Mouse (Mus musculus) intestine, embryonic 16.5 days (tissue): ENCODE results near the gene Capn5. TPM values are rescaled to one million over a fixed set of nuclear protein-coding genes. Genes with fewer than 3 reads are reported as not detected.

Experiments used
- ATAC-seq: fragments of 200-750 bp; cut with Nextera tagmentation; 2 replicates; pipeline ENCODE4 v1.8.0; 2017; ENCODE audit warnings: moderate TSS enrichment, moderate library complexity
- H3K27ac ChIP-seq: fragments of 300-500 bp; sonication (generic); 2 replicates; pipeline ENCODE4 v1.5.1; 2014; ENCODE audit warnings: mild to moderate bottlenecking, low read length
- H3K27me3 ChIP-seq: fragments of 300-500 bp; sonication (generic); replicated peaks from 2 replicates; pipeline ENCODE4 v1.6.1; 2014; ENCODE audit warnings: low read length, control low read depth, mixed read lengths; ENCODE audit not compliant: control insufficient read depth, insufficient read depth
- H3K36me3 ChIP-seq: fragments of 300-500 bp; sonication (generic); 2 replicates; pipeline ENCODE4 v1.6.1; 2014; ENCODE audit warnings: low read length, control low read depth; ENCODE audit not compliant: control insufficient read depth, insufficient read depth
- H3K4me1 ChIP-seq: fragments of 300-500 bp; sonication (generic); 2 replicates; pipeline ENCODE4 v1.6.1; 2014; ENCODE audit warnings: low read length, control low read depth, mixed read lengths; ENCODE audit not compliant: control insufficient read depth, insufficient read depth
- H3K4me2 ChIP-seq: fragments of 300-500 bp; sonication (generic); 2 replicates; pipeline ENCODE4 v1.6.1; 2014; ENCODE audit warnings: low read depth, low read length, control low read depth
- H3K4me3 ChIP-seq: fragments of 300-500 bp; sonication (generic); 2 replicates; pipeline ENCODE4 v1.5.1; 2014; ENCODE audit warnings: mild to moderate bottlenecking, low read length
- H3K9ac ChIP-seq: fragments of 300-500 bp; sonication (generic); 2 replicates; pipeline ENCODE4 v1.6.1; 2014; ENCODE audit warnings: low read depth, low read length
- H3K9me3 ChIP-seq: fragments of 300-500 bp; sonication (generic); 2 replicates; pipeline ENCODE4 v1.6.1; 2016; ENCODE audit warnings: low read length, control low read depth; ENCODE audit not compliant: control insufficient read depth
- WGBS: fragments of 180-500 bp; shearing (Covaris S2); extraction: QIAGEN DNeasy Blood & Tissue Kit; methylation state at CpG from one replicate; pipeline ENCODE4 v1.1.7; 2014; 5-methylcytosine and 5-hydroxymethylcytosine counted together
- polyA plus RNA-seq: library from polyadenylated mRNA; unstranded; fragments of >200 nt; fragmentation: Nextera tagmentation; extraction: Ambion mirVana; gene quantifications from 2 replicates; pipeline ENCODE4 v1.2.1, GENCODE M21; 2015

The Capn5 gene
- polyA plus RNA-seq, 1 experiment from 2014 or later, result 10.9 TPM

DNA sequence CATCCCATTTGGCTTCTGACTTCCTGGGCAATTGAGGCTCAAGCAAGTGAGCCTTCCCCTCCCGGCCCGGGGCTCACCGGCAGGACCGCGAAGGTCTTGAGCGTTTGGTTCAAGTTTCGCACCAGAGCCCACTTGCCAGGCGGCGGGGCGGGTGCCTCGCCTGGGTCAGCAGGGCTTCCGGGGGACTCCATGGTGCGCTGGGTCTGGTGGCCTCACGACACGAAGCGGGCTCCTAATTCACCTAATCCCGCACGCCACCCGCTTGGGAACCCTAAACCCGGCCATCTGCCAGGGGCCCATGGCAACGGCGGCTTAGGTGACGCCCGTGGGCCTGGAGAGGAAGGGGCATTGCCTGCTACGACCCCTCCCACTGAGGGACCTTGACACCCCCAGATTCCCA lies 66.8 kb downstream of the Capn5 start:
- Histone ChIP-seq H3K9me3 (no peaks in the 10 kb centered on the region), H3K4me2 (peak overlapping the region; percentile 44), H3K36me3 (no peaks in the 10 kb centered on the region), H3K27ac (no peak overlapping the region), H3K4me1 (peaks cover 8% of the 10 kb centered on the region), H3K4me3 (peak overlapping the region; percentile 21), H3K9ac (peak overlapping the region; percentile 53), H3K27me3 (0 out of 2 replicates have a peak, but pooled peaks cover 5% of the 10 kb centered on the region)
- ATAC-seq, result no peak
- 15% methylated on average over 25 of the region's 25 CpGs for WGBS

DNA sequence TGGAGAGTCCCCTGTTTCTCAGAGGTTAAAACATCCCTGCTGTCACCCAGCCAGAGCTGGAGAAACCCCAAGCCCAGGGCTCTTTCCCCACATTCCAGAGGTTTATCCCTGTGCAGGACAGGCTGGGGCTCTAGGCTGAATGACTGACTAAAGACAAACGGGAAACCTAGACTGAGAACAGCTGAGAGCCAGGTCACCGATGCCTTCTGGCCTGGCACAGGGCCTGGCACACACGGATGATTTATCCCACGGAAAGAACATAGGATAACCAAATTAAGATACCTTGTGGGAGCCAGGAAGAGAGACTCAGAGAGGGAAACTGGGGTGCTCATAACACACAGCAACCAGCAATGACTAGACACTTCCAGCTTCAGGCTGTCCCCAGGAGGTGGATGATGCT lies 68.3 kb downstream of the Capn5 start:
- Histone ChIP-seq H3K4me1 (peaks cover 18% of the 10 kb centered on the region), H3K9me3 (no peaks in the 10 kb centered on the region), H3K27me3 (0 out of 2 replicates have a peak, but pooled peaks cover 5% of the 10 kb centered on the region), H3K36me3 (no peaks in the 10 kb centered on the region), H3K4me3 (no peak overlapping the region), H3K27ac (no peak overlapping the region), H3K4me2 (no peak overlapping the region), H3K9ac (no peak overlapping the region)
- ATAC-seq, result no peak
- 73% methylated on average over 4 of the region's 4 CpGs for WGBS

DNA sequence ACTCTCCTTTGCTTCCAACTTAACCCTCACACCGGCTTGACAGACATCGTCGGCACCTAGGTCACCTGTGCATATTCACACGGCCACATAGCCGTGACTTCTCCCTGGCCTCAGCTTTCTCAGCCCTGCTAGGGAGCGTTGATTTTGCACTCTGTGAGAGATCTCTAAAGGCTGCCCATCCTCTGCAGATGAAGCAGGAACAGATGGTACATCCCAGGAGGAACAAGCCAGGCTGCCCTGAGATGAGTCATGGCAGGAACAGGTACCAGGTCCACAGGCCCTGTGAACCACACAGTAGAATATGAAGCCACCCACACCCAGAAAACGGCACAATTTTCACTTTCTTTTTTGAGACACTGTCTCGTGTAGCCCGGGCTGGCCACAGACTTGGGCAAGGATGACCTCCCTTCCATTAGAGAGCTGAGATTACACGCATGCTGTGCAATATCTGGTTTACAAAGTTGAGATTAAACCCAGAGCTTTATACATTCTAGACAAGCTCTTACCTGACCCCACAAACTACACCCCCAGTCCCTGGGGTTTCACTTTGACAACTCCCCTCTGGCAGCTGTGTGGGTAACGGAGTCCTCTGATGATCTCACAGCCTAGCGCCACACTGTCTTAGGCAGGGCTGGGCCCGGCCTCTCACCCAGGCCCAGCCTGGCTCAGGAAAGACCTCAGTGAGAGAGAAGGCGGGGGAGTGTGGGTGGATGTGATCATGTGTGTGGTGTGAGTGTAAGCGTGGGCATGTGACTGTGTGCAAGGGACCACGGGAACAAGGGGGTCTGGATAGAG lies 69.2 kb downstream of the Capn5 start:
- no peaks in the 10 kb centered on the region for H3K9me3 ChIP-seq
- H3K27me3 ChIP-seq, result 0 out of 2 replicates have a peak, but pooled peaks cover 5% of the 10 kb centered on the region
- peaks cover 19% of the 10 kb centered on the region for H3K4me1 ChIP-seq
- H3K4me3 ChIP-seq, result no peak overlapping the region
- WGBS, result 80% methylated on average over 16 of the region's 16 CpGs
- no peak for ATAC-seq
- no peak overlapping the region for H3K27ac ChIP-seq
- H3K9ac ChIP-seq, result no peak overlapping the region
- H3K36me3 ChIP-seq, result no peaks in the 10 kb centered on the region
- no peak overlapping the region for H3K4me2 ChIP-seq

DNA sequence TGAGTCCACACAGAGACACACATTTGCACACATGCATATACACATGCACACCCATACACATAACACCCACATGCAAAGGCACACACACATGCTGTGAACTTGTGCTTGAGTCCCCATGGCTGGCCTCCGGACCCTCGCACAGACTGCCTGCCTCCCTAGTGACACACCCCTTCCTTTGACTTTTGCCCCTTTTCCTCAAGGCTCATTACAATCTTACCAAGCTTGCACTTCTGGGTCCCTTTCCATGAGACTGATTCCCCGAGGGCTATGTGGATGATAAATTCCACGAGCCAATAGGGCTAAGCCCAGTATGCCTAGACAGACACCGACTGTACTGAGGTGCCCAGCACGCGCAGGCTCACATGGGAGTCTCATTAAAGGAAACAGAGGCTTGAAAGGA lies 71.8 kb downstream of the Capn5 start:
- WGBS, result 65% methylated on average over 7 of the region's 7 CpGs
- H3K9ac ChIP-seq, result peak overlapping the region; percentile 67
- no peaks in the 10 kb centered on the region for H3K9me3 ChIP-seq
- peak; percentile 36 for ATAC-seq
- no peaks in the 10 kb centered on the region for H3K36me3 ChIP-seq
- H3K27ac ChIP-seq, result peak overlapping the region; percentile 96
- peaks cover 24% of the 10 kb centered on the region for H3K4me1 ChIP-seq
- H3K27me3 ChIP-seq, result 0 out of 2 replicates have a peak, but pooled peaks cover 1% of the 10 kb centered on the region
- 0 out of 2 replicates have a peak overlapping the region, but pooled peaks have one; percentile 3 for H3K4me3 ChIP-seq
- H3K4me2 ChIP-seq, result peak overlapping the region; percentile 51

DNA sequence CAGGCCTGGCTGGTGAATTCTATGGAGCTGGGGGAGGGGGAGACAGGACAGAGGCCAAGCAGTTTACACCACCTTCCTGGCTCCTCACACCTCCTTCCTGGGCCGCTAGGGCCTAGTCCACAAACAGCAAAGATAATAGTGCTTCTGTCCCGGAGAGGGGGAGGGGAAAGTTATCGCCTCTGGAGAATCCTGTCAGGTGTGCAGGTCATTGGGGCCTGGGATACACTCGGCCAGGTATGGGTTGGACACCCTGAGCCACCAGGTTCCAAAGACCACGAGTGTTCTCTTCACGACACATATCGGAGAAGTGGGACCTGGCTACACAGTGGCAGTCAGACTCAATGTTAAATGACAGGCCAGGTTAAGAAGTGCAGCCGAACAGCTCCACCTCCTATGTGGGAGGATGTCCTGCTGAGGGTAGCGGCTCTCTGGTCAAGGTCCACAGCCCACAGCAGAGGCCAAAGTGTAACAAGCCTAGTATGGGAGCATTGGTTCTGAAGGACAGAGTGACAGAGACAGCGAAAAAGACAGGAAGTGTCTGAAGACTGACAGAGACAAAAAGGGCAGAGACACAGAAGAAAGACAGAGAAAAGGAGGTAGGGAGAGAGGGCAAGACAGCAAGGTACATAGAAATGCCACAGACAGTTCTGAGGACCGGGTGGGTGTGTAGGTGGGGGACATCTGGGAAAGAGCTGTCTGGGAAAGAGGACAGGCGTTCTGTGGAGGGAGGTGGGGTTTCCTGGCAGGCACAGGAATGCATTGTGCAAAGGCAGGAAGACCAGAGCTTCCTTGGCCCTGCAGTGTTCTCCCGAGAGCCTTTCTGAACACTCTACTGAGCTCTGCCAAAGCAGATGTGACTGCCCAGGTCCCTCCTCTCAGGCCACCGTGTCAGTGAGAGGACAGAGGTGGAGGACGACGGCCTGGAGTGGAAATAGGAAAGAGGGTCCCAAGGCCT lies 73.3 kb downstream of the Capn5 start:
- H3K9me3 ChIP-seq, result no peaks in the 10 kb centered on the region
- no peaks in the 10 kb centered on the region for H3K36me3 ChIP-seq
- peak; percentile 85 for ATAC-seq
- H3K27me3 ChIP-seq, result no peaks in the 10 kb centered on the region
- 50% methylated on average over 16 of the region's 16 CpGs for WGBS
- H3K4me1 ChIP-seq, result peaks cover 23% of the 10 kb centered on the region
- peak overlapping the region; percentile 51 for H3K4me2 ChIP-seq
- H3K4me3 ChIP-seq, result peak overlapping the region; percentile 29
- H3K9ac ChIP-seq, result peak overlapping the region; percentile 67
- H3K27ac ChIP-seq, result peak overlapping the region; percentile 96

DNA sequence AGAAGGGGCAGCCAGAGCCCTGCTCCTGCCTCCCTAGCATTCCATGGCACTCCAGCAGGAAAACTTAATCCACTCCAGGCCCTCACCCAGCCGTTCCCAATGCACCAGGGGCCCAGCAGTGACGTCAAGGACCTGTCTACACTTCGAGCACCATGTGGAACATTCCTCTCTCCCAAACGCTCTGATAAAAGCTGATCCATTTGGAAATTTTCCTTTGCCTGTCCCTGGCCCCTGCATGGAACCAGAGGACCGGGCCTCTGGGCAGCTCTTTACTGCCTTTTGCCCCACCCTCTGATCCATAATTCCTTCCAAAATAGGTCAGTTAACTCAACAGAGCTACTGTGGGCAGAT lies 74.2 kb downstream of the Capn5 start:
- H3K4me3 ChIP-seq, result no peak overlapping the region
- 0 out of 2 replicates have a peak overlapping the region, but pooled peaks have one; percentile 51 for H3K4me2 ChIP-seq
- peak overlapping the region; percentile 96 for H3K27ac ChIP-seq
- no peak for ATAC-seq
- H3K9ac ChIP-seq, result peak overlapping the region; percentile 67; the same call in 1 of the 2 replicates
- H3K27me3 ChIP-seq, result no peaks in the 10 kb centered on the region
- WGBS, result 60% methylated on average over 5 of the region's 5 CpGs
- H3K9me3 ChIP-seq, result no peaks in the 10 kb centered on the region
- no peaks in the 10 kb centered on the region for H3K36me3 ChIP-seq
- H3K4me1 ChIP-seq, result peaks cover 19% of the 10 kb centered on the region

DNA sequence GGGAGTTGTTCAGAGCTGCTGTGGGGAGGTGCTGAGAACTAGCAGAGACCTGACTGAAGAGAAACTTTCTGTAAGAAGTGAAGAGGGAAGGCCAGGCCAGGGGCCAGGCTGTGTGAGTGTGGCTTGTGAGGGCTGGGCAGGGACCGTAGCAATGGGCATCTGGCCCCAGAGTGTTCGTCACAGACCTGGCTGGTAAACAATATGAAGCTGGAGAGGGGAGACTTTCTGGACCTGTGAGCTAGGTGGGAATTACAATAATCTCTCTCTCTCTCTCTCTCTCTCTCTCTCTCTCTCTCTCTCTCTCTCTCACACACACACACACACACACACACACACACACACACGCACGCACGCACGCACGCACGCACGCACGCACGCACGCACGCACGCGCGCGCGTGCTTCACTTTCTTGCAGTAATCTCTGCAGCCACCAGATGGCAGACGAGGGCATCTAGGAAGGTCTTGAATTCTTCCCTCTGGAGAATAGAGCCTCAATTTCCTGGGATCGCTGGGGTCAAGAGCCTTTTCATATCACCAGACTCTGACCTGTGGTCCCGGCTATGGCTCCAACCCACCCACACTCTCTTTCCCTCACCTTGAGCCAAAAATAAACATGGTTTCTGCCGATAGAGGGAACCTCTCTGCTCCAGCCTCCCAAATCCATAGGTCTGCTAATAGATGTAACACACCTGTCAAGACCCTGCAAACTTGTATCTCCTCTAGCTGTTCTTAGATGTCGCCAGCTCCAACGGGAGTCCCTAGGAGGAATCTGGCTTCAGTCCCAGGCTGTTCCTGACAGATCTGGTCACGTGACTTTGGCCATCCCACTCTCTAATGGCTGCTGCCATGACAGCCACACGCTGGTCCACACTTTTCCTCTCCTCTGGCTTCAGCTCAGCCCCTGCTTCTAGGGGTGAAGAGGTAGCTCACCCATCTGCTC lies 74.8 kb downstream of the Capn5 start:
- Histone ChIP-seq H3K4me1 (peaks cover 18% of the 10 kb centered on the region), H3K27me3 (no peaks in the 10 kb centered on the region), H3K4me2 (peak overlapping the region; percentile 49), H3K27ac (peak overlapping the region; percentile 96), H3K9ac (peak overlapping the region; percentile 67), H3K9me3 (no peaks in the 10 kb centered on the region), H3K4me3 (peak overlapping the region; percentile 34), H3K36me3 (no peaks in the 10 kb centered on the region)
- WGBS, result 10% methylated on average over 26 of the region's 26 CpGs
- ATAC-seq, result peak; percentile 54

DNA sequence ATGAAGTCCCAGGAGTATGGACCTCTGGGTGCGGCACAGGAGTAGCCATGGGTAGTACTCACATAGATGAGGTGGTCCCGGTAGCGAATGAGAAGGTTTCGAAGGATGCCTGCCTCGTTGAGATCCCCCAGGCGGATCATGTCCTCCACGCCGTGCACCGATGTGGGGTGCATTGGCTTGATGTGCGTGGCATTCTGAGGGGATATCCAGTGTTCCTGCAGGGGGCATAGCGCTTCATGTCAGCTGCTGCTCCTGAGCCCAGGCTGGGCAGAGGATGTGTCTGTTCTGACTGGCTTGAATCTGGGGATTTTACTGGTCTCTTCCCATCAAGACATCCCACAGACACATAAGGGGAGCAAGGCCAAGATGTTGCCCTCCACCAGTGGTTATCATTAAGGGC lies 75.6 kb downstream of the Capn5 start:
- 97% methylated on average over 11 of the region's 11 CpGs for WGBS
- H3K4me2 ChIP-seq, result no peak overlapping the region

More for the DNA sequence above, 75.6 kb downstream of the Capn5 start:
- H3K9ac ChIP-seq, result peak overlapping the region; percentile 67
- no peak overlapping the region for H3K4me3 ChIP-seq
- H3K4me1 ChIP-seq, result peaks cover 18% of the 10 kb centered on the region
- H3K27me3 ChIP-seq, result no peaks in the 10 kb centered on the region
- no peak for ATAC-seq
- peaks cover 2% of the 10 kb centered on the region; the same call in 1 of the 2 replicates for H3K36me3 ChIP-seq
- H3K27ac ChIP-seq, result no peak overlapping the region
- H3K9me3 ChIP-seq, result no peaks in the 10 kb centered on the region
